Mouse (Mus musculus): Measurements from ENCODE around the gene Acvr2a.

DNA sequence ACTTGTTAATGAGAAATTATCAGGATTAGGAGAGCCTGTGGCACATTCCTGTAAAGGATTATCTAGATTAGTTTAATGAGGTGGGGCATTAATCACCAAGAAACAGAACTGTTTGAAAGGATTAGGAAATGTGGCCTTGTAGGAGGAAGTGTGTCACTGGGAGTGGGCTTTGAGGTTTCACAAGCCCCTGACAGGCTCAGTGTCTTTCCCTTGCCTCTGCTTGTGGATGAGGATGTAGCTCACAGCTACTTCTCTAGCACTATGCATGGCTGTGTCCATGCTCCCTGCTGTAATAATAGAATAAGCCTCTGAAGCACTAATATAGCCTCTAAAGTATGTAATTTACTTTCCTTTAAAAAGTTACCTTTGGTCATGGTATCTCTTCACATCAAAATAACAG is 101.9 kb downstream of the Acvr2a start:
- TF ChIP-seq CTCF (IDR thresholded peaks at IDR 0.05; ENCODE audit: extremely low read depth, insufficient read length, insufficient replicate concordance, low read depth, low read length) (no peak), POLR2A (IDR thresholded peaks at IDR 0.05; ENCODE audit: low read depth, low read length) (no peak)
